Mouse (Mus musculus): ENCODE data around the gene Zfp850.
"Not testable (repeated sequence)": the region's sequence is repeated elsewhere in the genome, so short reads cannot be mapped to it uniquely, and the experiment has no call there.

GRCm38 (mm10) chr7:27949451-27949850 is 64.5 kb downstream of the Zfp850 start:
- not testable (repeated sequence) for TF ChIP-seq EP300, CTCF (IDR thresholded peaks at IDR 0.05)
